Mouse (Mus musculus): ENCODE data around the gene Zfp524.
A peak's percentile ranks its signal among the peaks of the same experiment; 100 is the strongest.
"Not testable (repeated sequence)": the region's sequence is repeated elsewhere in the genome, so short reads cannot be mapped to it uniquely, and the experiment has no call there.

Zfp524 gene

GRCm38 (mm10) chr7:5016057-5016456, 1.8 kb downstream of the Zfp524 start:
- DNase-seq (ENCODE audit: low read depth), result no peak

- no peak for DNase-seq (ENCODE audit: low read depth)
Observed at GRCm38 (mm10) chr7:5016920-5017319, 2.7 kb downstream of the Zfp524 start.

- no peak for DNase-seq (ENCODE audit: low read depth)
Observed at GRCm38 (mm10) chr7:5017352-5017751, 3.1 kb downstream of the Zfp524 start.

GRCm38 (mm10) chr7:5017931-5018330, 3.7 kb downstream of the Zfp524 start:
- no peak for DNase-seq (ENCODE audit: low read depth)

GRCm38 (mm10) chr7:5019576-5019975, 5.4 kb downstream of the Zfp524 start:
- DNase-seq (ENCODE audit: low read depth), result not testable (repeated sequence)

- peak; percentile 96 for DNase-seq (ENCODE audit: low read depth)
Observed at GRCm38 (mm10) chr7:5020000-5020681, 5.9 kb downstream of the Zfp524 start, which contains the start of the genes Zfp865 and Ccdc106. TSS of gene Zfp865 (plus strand) at chr7:5020376. TSS of gene Ccdc106 (plus strand) at chr7:5020553.

- DNase-seq (ENCODE audit: low read depth), result no peak
Observed at GRCm38 (mm10) chr7:5020685-5021084, 6.5 kb downstream of the Zfp524 start.

- DNase-seq (ENCODE audit: low read depth), result no peak
Observed at GRCm38 (mm10) chr7:5021197-5021596, 7.0 kb downstream of the Zfp524 start.

- DNase-seq (ENCODE audit: low read depth), result no peak
Observed at GRCm38 (mm10) chr7:5029543-5029942, 15.3 kb downstream of the Zfp524 start.

- DNase-seq (ENCODE audit: low read depth), result no peak
Observed at GRCm38 (mm10) chr7:5029946-5030345, 15.7 kb downstream of the Zfp524 start.

- no peak for DNase-seq (ENCODE audit: low read depth)
Observed at GRCm38 (mm10) chr7:5030554-5031275, 16.5 kb downstream of the Zfp524 start.

- no peak for DNase-seq (ENCODE audit: low read depth)
Observed at GRCm38 (mm10) chr7:5031496-5031895, 17.3 kb downstream of the Zfp524 start.

- no peak for DNase-seq (ENCODE audit: low read depth)
Observed at GRCm38 (mm10) chr7:5033818-5034217, 19.6 kb downstream of the Zfp524 start, which contains the start of gene 4632433K11Rik. TSS of gene 4632433K11Rik (plus strand) at chr7:5034118.

- no peak for DNase-seq (ENCODE audit: low read depth)
Observed at GRCm38 (mm10) chr7:5035628-5036027, 21.4 kb downstream of the Zfp524 start.

GRCm38 (mm10) chr7:5036136-5036535, 21.9 kb downstream of the Zfp524 start:
- no peak for DNase-seq (ENCODE audit: low read depth)

- DNase-seq (ENCODE audit: low read depth), result no peak
Observed at GRCm38 (mm10) chr7:5037026-5037425, 22.8 kb downstream of the Zfp524 start.

- DNase-seq (ENCODE audit: low read depth), result no peak
Observed at GRCm38 (mm10) chr7:5037467-5037866, 23.3 kb downstream of the Zfp524 start.

- peak; percentile 77 for DNase-seq (ENCODE audit: low read depth)
Observed at GRCm38 (mm10) chr7:5038109-5038732, 24.0 kb downstream of the Zfp524 start, which contains the start of gene Zfp784. TSS of gene Zfp784 (minus strand) at chr7:5038446.

- no peak for DNase-seq (ENCODE audit: low read depth)
Observed at GRCm38 (mm10) chr7:5038940-5039339, 24.7 kb downstream of the Zfp524 start.

GRCm38 (mm10) chr7:5044981-5045380, 30.8 kb downstream of the Zfp524 start:
- no peak for DNase-seq (ENCODE audit: low read depth)

GRCm38 (mm10) chr7:5046112-5046511, 31.9 kb downstream of the Zfp524 start:
- no peak for DNase-seq (ENCODE audit: low read depth)

- no peak for DNase-seq (ENCODE audit: low read depth)
Observed at GRCm38 (mm10) chr7:5047313-5047712, 33.1 kb downstream of the Zfp524 start.

Measured in fibroblast of lung, adult 2 months (primary cell).